Mouse (Mus musculus) hindlimb bud, embryonic 11.5 days (tissue): ENCODE measurements around the gene Arhgap31.

Source experiments
- DNase-seq: peaks from one replicate; pipeline ENCODE4 v3.0.0-alpha.2; 2012; ENCODE audit warnings: low read depth, low spot score; ENCODE audit errors: extremely low spot score

Arhgap31 gene

GRCm38 (mm10) chr16:38653390-38653871 lies 59.6 kb downstream of the Arhgap31 start:
- no peak for DNase-seq

- no peak for DNase-seq
Measured at GRCm38 (mm10) chr16:38652653-38653052, 60.4 kb downstream of the Arhgap31 start.

GRCm38 (mm10) chr16:38651721-38652231 lies 61.3 kb downstream of the Arhgap31 start:
- DNase-seq: no peak

- no peak for DNase-seq
Measured at GRCm38 (mm10) chr16:38651306-38651705, 61.8 kb downstream of the Arhgap31 start.

- no peak for DNase-seq
Measured at GRCm38 (mm10) chr16:38649431-38649827, 63.6 kb downstream of the Arhgap31 start.

GRCm38 (mm10) chr16:38648783-38649430 lies 64.2 kb downstream of the Arhgap31 start:
- no peak for DNase-seq

- no peak for DNase-seq
Measured at GRCm38 (mm10) chr16:38648155-38648554, 64.9 kb downstream of the Arhgap31 start.

GRCm38 (mm10) chr16:38644455-38644854 lies 68.6 kb downstream of the Arhgap31 start:
- DNase-seq: no peak

GRCm38 (mm10) chr16:38637085-38637484 lies 76.0 kb downstream of the Arhgap31 start:
- no peak for DNase-seq

- DNase-seq: no peak
Measured at GRCm38 (mm10) chr16:38636682-38637081, 76.4 kb downstream of the Arhgap31 start.

GRCm38 (mm10) chr16:38635833-38636390 lies 77.2 kb downstream of the Arhgap31 start:
- no peak for DNase-seq

GRCm38 (mm10) chr16:38632147-38632546 lies 80.9 kb downstream of the Arhgap31 start:
- no peak for DNase-seq

GRCm38 (mm10) chr16:38625811-38626369 lies 87.2 kb downstream of the Arhgap31 start:
- no peak for DNase-seq

GRCm38 (mm10) chr16:38625411-38625810 lies 87.7 kb downstream of the Arhgap31 start:
- no peak for DNase-seq

GRCm38 (mm10) chr16:38624303-38624702 lies 88.8 kb downstream of the Arhgap31 start:
- DNase-seq: no peak

GRCm38 (mm10) chr16:38622283-38622682 lies 90.8 kb downstream of the Arhgap31 start:
- DNase-seq: peak; percentile 22

- no peak for DNase-seq
Measured at GRCm38 (mm10) chr16:38620696-38621450, 92.2 kb downstream of the Arhgap31 start.

GRCm38 (mm10) chr16:38619054-38619453 lies 94.0 kb downstream of the Arhgap31 start:
- peak; percentile 30 for DNase-seq

- DNase-seq: no peak
Measured at GRCm38 (mm10) chr16:38617977-38618376, 95.1 kb downstream of the Arhgap31 start.

- DNase-seq: no peak
Measured at GRCm38 (mm10) chr16:38613646-38614045, 99.4 kb downstream of the Arhgap31 start.

- DNase-seq: no peak
Measured at GRCm38 (mm10) chr16:38612646-38613045, 100.4 kb downstream of the Arhgap31 start.
